Mouse (Mus musculus) E14TG2a.4 (cell line): Measurements from ENCODE around the gene Cdh13.

Experiments used
- H3K27me3 ChIP-seq: 2 replicates; pipeline ENCODE4 v1.6.1; 2014; ENCODE audit warnings: low read length, control low read depth; ENCODE audit not compliant: insufficient read depth
- H3K36me3 ChIP-seq: 2 replicates; pipeline ENCODE4 v1.6.1; 2014; ENCODE audit warnings: low read length, control low read depth; ENCODE audit not compliant: insufficient read depth
- H3K4me1 ChIP-seq: replicated peaks from 2 replicates; pipeline ENCODE4 v1.6.1; 2014; ENCODE audit warnings: low read depth, low read length, control low read depth
- H3K4me3 ChIP-seq: replicated peaks from 2 replicates; pipeline ENCODE4 v1.5.1; 2014; ENCODE audit warnings: mild to moderate bottlenecking, low read length
- H3K9me3 ChIP-seq: 2 replicates; pipeline ENCODE4 v1.6.1; 2014; ENCODE audit warnings: low read length, control low read depth
- CTCF ChIP-seq: conservative IDR thresholded peaks from 2 replicates; pipeline ENCODE4 v1.5.1; 2014; ENCODE audit warnings: low read length
- NANOG ChIP-seq: IDR thresholded peaks from 2 replicates; pipeline ENCODE4 v1.6.1; 2014; ENCODE audit warnings: borderline replicate concordance, low read length, mixed read lengths
- POU5F1 ChIP-seq: IDR thresholded peaks from 2 replicates; pipeline ENCODE4 v1.6.1; 2014; ENCODE audit warnings: low read length, borderline replicate concordance

Gene Cdh13

DNA sequence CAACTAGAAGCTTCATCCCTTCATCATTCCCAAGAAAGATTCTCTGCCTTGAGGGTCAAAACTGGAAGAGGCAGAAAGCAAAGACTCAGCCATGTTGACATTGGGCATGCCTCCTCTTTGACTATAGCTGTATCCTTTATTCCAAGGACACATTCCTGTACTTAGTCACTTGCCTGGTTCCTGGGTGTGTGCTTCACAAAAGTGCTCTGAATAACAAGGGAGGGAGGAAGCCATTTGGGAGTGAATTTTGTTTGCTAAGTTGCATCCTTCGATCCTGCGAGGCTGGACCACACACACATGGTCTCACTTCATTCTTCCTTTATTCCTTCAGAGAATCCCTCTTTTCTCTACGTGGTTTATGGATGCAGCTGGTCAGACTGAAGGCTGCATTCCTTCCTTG is 125.9 kb downstream of the Cdh13 start:
- Histone ChIP-seq H3K4me3 (no peak overlapping the region), H3K9me3 (peaks cover 14% of the 10 kb centered on the region), H3K36me3 (no peaks in the 10 kb centered on the region), H3K4me1 (peaks cover 25% of the 10 kb centered on the region), H3K27me3 (no peaks in the 10 kb centered on the region)
- no peak for TF ChIP-seq CTCF
- no peak for TF ChIP-seq NANOG
- no peak for TF ChIP-seq POU5F1

DNA sequence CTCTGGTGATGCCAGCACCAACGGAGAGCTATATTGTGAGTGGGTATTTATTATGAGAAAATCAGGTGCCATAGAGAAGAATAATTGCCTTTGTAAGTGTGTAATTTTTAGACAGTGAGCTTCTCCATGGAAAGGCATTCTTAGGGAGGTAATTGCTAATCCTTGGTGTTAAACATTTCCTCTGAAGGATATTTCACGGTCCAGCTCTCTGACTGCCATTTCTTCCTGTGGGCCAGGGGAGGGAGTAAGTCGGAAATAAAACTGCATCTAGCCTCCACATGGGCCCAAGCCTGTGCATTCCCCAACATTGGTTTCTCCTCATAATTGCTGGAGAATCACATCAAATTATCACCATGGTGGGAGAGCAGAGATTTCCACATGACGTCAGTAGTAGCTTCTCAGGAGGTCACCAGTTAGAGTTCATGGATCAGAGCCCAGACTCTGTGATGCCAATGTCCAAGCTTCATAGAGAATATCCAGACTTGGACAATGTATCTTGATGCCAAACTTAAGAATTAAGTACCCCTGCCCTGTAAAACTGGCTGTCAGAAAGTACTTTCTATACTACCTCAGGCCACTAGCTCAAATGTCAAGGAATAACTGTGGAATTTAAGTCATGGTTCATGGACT is 126.9 kb downstream of the Cdh13 start:
- Histone ChIP-seq H3K4me3 (no peak overlapping the region), H3K27me3 (no peaks in the 10 kb centered on the region), H3K36me3 (no peaks in the 10 kb centered on the region), H3K9me3 (peaks cover 14% of the 10 kb centered on the region), H3K4me1 (peaks cover 25% of the 10 kb centered on the region)
- TF ChIP-seq NANOG (no peak), POU5F1 (no peak), CTCF (no peak)

DNA sequence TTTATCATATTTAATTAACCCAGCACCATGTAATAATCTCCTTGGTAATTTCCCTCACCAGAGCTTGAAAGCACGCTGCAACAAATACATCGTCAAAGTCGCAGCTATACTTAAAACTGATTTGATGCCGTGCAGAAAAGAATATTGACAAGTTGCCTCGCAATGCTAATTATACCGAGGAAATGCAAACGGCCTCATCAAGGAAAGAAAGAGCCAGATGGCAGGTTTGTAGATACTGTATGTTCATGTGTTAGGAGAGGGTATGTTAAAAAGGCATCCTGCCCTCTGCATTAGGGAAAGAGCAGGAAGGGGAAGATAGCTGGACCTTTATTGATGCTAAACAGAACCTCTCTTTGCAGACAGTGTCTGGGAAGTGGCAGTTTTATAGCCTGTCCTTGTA is 132.1 kb downstream of the Cdh13 start:
- H3K9me3 ChIP-seq, result peaks cover 14% of the 10 kb centered on the region
- no peaks in the 10 kb centered on the region for H3K27me3 ChIP-seq
- H3K4me1 ChIP-seq, result peaks cover 3% of the 10 kb centered on the region
- no peaks in the 10 kb centered on the region for H3K36me3 ChIP-seq
- TF ChIP-seq POU5F1 (no peak), NANOG (no peak), CTCF (no peak)
- H3K4me3 ChIP-seq, result no peak overlapping the region

DNA sequence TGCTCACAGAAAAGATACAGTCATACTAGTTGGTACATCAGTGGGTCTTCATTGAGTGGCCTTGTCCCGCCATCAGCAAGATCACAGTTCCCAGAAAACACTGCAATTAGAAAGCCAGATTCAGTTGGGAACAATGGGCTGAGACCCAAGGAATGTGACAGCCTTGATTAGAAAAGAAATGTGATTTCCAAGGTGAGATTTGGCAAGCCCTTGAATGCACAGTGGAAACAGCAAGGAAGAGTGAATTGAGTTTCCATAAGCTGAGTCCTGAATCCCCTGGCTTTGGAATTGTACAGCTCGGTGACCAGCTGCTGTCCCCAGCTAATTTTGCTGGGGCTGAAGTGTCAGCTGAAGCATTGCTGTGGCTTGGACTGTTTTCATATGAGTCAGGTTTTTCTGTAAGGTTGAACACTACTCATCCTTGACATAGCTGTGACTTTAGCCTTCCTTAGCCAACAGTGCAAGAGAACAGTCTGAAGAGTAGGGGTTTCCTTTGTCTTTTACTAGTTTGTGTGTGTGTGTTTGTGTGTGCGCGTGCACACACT is 133.3 kb downstream of the Cdh13 start:
- Histone ChIP-seq H3K27me3 (no peaks in the 10 kb centered on the region), H3K4me1 (no peaks in the 10 kb centered on the region), H3K9me3 (0 out of 2 replicates have a peak, but pooled peaks cover 2% of the 10 kb centered on the region), H3K4me3 (no peak overlapping the region), H3K36me3 (no peaks in the 10 kb centered on the region)
- TF ChIP-seq CTCF, result no peak
- TF ChIP-seq POU5F1, result no peak
- TF ChIP-seq NANOG, result no peak

DNA sequence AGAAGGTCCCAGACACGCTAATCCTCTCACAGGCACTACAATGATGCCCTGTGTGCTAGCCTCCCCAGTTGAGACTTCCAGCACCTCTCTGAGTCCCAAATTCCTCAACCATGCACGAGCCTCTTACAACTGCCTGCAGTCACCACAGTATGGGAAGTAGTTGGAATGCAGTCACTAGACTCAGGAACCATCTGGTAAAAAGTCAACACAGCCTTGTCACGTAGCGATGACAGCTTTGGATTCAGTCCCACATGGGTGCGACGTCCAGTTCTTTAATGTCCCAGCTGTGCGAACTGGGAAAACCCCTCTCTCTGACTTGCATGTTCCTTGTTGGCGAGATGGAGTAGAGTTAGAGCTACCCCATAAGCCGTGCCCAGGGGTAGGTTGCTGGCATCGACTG is 139.1 kb downstream of the Cdh13 start:
- Histone ChIP-seq H3K27me3 (no peaks in the 10 kb centered on the region; the same call in 1 of the 2 replicates), H3K9me3 (no peaks in the 10 kb centered on the region), H3K4me1 (no peaks in the 10 kb centered on the region), H3K4me3 (no peak overlapping the region), H3K36me3 (no peaks in the 10 kb centered on the region)
- no peak for TF ChIP-seq POU5F1
- no peak for TF ChIP-seq NANOG
- TF ChIP-seq CTCF, result no peak

DNA sequence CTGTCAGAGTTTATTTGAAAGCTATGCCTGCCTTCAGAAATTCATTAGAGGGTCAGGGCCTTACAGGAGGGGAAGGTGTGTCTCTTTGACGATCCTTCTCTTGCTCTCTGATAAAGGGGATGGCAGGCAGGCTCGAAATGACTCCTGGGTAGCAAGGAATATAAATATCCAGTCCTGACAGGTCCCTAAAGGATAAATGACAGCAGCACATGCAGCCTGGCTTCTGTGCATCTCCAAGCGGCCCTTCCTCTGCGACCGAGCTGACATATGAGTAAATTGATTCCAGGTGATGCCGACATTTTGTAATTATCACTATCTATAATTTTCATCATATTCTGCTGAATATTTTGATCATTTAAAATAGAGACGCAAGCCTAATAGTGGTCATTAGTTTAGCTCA is 145.4 kb downstream of the Cdh13 start:
- H3K4me3 ChIP-seq, result no peak overlapping the region
- H3K9me3 ChIP-seq, result peaks cover 4% of the 10 kb centered on the region; the same call in 1 of the 2 replicates
- H3K27me3 ChIP-seq, result no peaks in the 10 kb centered on the region
- TF ChIP-seq CTCF (no peak), POU5F1 (no peak), NANOG (no peak)
- no peaks in the 10 kb centered on the region for H3K36me3 ChIP-seq
- H3K4me1 ChIP-seq, result no peaks in the 10 kb centered on the region

DNA sequence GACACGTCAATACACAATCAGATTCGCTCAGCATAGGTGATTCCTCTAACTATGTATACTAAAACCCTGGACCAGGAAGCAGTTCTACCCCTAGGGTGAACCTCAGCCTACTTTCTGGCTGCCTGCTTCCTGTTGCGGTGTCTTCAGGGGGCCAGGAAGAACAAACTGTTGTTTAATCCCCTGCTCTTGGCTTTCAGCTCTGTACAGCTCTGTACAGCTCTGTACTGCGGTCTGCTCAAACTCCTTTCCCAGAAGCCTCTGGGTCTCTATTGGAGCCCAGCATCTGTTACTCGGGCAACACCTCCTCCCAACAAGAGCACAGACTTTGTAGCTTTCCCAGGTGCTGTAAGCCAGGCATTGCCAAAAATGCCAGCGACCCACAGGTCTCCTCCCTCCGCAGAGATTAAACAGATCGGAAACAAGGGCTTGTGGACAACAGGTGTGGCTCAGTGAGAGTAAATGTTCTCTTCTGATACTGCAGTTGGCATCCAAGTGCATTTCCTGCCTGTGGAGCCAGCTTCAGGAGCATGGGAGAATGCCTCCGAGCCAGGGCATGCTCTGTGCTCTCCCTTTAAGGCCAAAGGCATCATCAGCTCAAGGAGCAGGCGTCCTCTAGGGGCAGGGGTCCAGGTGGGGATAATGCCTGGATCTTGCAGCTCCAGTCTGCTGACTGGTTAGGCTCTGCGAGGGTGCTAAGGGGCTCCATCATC is 148.4 kb downstream of the Cdh13 start:
- H3K4me1 ChIP-seq, result no peaks in the 10 kb centered on the region
- H3K9me3 ChIP-seq, result peaks cover 4% of the 10 kb centered on the region; the same call in 1 of the 2 replicates
- no peak for TF ChIP-seq POU5F1
- TF ChIP-seq CTCF, result no peak
- no peak for TF ChIP-seq NANOG
- no peak overlapping the region for H3K4me3 ChIP-seq
- H3K27me3 ChIP-seq, result no peaks in the 10 kb centered on the region
- no peaks in the 10 kb centered on the region for H3K36me3 ChIP-seq

DNA sequence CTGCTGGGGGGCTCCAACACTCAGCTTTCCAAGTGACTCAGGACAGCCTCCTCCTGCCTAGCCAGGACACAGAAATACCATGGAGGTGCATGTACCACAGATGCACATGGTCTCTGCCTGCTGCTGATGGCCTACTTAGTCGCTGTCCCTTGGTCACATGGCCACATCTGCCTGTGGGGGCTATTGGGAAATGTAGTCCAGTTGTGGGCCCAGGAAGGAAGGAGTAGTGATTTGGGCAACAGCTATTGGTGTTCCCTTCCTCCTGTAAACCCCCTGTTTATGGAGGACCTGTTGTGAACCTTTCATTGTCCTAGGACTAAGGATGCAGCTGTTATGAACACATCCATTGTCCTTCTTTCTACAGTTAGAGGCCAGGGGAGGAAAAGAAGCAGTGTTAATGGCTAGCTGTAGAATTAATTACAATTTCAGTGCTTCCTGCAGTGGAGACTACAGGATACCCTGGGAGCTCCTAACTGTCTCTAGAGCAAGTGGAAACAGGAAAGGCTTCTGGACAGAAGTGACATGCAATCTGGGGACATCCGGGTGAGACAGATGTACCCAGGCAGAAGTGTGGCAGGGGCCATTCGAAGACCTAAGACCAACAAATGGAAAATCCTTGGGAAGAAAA is 150.1 kb downstream of the Cdh13 start:
- H3K9me3 ChIP-seq, result peaks cover 4% of the 10 kb centered on the region; the same call in 1 of the 2 replicates
- peaks cover 7% of the 10 kb centered on the region; the same call in 1 of the 2 replicates for H3K4me1 ChIP-seq
- H3K27me3 ChIP-seq, result no peaks in the 10 kb centered on the region
- TF ChIP-seq CTCF (no peak), NANOG (no peak), POU5F1 (no peak)
- no peaks in the 10 kb centered on the region for H3K36me3 ChIP-seq
- no peak overlapping the region for H3K4me3 ChIP-seq
